Mouse (Mus musculus) thymus, adult 2 months (tissue): Measurements from ENCODE around the gene Usp49. TPM values are rescaled to one million over a fixed set of nuclear protein-coding genes. Genes with fewer than 3 reads are reported as not detected.

Source experiments
- DNase-seq: peaks from one replicate; pipeline ENCODE4 v3.0.0; 2021
- H3K27ac ChIP-seq: fragments of 200-500 bp; 2 replicates; pipeline ENCODE4 v1.5.1; 2012; ENCODE audit warnings: low read length, control low read depth; ENCODE audit not compliant: control insufficient read depth, insufficient read depth
- H3K27me3 ChIP-seq: fragments of 200-500 bp; 2 replicates; pipeline ENCODE4 v1.6.1; 2012; ENCODE audit warnings: mild to moderate bottlenecking, low read length, moderate library complexity, mixed read lengths; ENCODE audit not compliant: control insufficient read depth, insufficient read depth
- H3K36me3 ChIP-seq: fragments of 200-500 bp; 2 replicates; pipeline ENCODE4 v1.6.1; 2012; ENCODE audit warnings: mild to moderate bottlenecking, low read length, moderate library complexity; ENCODE audit not compliant: control insufficient read depth, insufficient read depth
- H3K4me1 ChIP-seq: fragments of 200-500 bp; replicated peaks from 2 replicates; pipeline ENCODE4 v1.6.1; 2012; ENCODE audit warnings: low read length; ENCODE audit not compliant: control insufficient read depth, insufficient read depth
- H3K4me3 ChIP-seq: fragments of 200-500 bp; 2 replicates; pipeline ENCODE4 v1.5.1; 2012; ENCODE audit warnings: mild to moderate bottlenecking, low read length, control low read depth, moderate library complexity; ENCODE audit not compliant: control insufficient read depth, insufficient read depth
- CTCF ChIP-seq: fragments of 200-500 bp; IDR thresholded peaks from 2 replicates; pipeline ENCODE4 v1.5.1; 2012; ENCODE audit warnings: mild to moderate bottlenecking, control low read depth, low read length, moderate library complexity, borderline replicate concordance; ENCODE audit not compliant: control insufficient read depth, poor library complexity, insufficient read depth; ENCODE audit errors: extremely low read depth
- POLR2A ChIP-seq: fragments of 200-500 bp; IDR thresholded peaks from 2 replicates; pipeline ENCODE4 v1.6.1; 2012; ENCODE audit warnings: mild to moderate bottlenecking, low read length, control low read depth, moderate library complexity; ENCODE audit not compliant: control insufficient read depth, poor library complexity, insufficient read depth; ENCODE audit errors: extremely low read depth
- WGBS: fragments of 180-500 bp; shearing (Covaris S2); methylation state at CpG from one replicate; pipeline ENCODE4 v1.1.7; 2018; 5-methylcytosine and 5-hydroxymethylcytosine counted together
- polyA plus RNA-seq: library from polyadenylated mRNA; depleted of rRNA; stranded (reverse); fragments of >200 nt; gene quantifications from 2 replicates; pipeline ENCODE4 v1.2.3, GENCODE M21; 2012; rRNA removed

The Usp49 gene
- polyA plus RNA-seq, 1 experiment = 12.5 TPM

DNA sequence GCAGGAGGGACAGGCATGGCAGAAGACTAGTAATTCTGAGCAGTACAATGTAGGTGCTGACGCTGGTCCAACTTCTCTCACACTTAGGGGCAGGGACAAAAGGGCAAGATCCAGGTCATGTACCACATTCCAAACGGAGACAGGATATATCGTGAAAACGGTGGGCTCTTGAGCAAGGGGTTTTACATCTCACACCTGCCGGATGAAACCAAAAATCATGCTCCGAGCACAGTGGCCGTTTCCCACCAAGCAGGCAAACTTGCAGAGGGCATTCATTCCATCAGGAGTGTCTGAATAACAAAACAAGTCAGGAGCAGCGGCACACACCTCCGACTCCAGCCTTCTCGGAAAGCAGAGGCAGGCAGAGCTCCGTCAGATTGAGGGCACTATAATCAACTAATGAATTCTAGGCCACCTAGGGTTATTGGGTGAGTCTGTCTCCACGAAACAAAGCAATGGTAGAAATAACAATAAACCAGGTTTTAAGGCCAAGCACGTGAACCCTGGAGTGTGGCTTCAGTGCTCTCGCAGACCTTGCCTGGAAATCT lies 105.1 kb downstream of the Usp49 start:
- no peak overlapping the region for H3K4me3 ChIP-seq
- 94% methylated on average over 14 of the region's 14 CpGs for WGBS
- DNase-seq = no peak
- H3K27ac ChIP-seq = no peak overlapping the region
- no peaks in the 10 kb centered on the region; the same call in 1 of the 2 replicates for H3K27me3 ChIP-seq
- H3K36me3 ChIP-seq = no peaks in the 10 kb centered on the region
- TF ChIP-seq POLR2A (no peak), CTCF (no peak)
- H3K4me1 ChIP-seq = peaks cover 21% of the 10 kb centered on the region

Other genes starting within 250 kb of the Usp49 start
- gene Guca1b, start 245.3 kb upstream of the Usp49 start, polyA plus RNA-seq = 1.6 and 3.1 TPM in 2 replicates
- 0.41 and 1.2 TPM in 2 replicates for gene Guca1a, start 230.1 kb upstream of the Usp49 start, polyA plus RNA-seq
- 1.0 and 1.6 TPM in 2 replicates for gene AI661453, start 194.1 kb upstream of the Usp49 start, polyA plus RNA-seq
- gene 1700001C19Rik, start 193.3 kb upstream of the Usp49 start, polyA plus RNA-seq = 0.11 and 0.26 TPM in 2 replicates
- 68.2 and 74.3 TPM in 2 replicates for gene Taf8, start 128.4 kb upstream of the Usp49 start, polyA plus RNA-seq
- 1,622 and 2,069 TPM in 2 replicates for gene Ccnd3, start 125.6 kb upstream of the Usp49 start, polyA plus RNA-seq
- gene Bysl, start 19.2 kb upstream of the Usp49 start, polyA plus RNA-seq = 14.2 and 16.9 TPM in 2 replicates
- 46.1 and 56.4 TPM in 2 replicates for gene Med20, start 19.1 kb upstream of the Usp49 start, polyA plus RNA-seq
- 2.8 and 4.5 TPM in 2 replicates for gene Gm20517, start 19.1 kb upstream of the Usp49 start, polyA plus RNA-seq
- gene Tomm6, start 57.7 kb downstream of the Usp49 start, polyA plus RNA-seq = 90.5 and 107 TPM in 2 replicates
- 7.0 and 7.1 TPM in 2 replicates for gene Frs3, start 58.3 kb downstream of the Usp49 start, polyA plus RNA-seq
- gene Gm21981, start 63.8 kb downstream of the Usp49 start, polyA plus RNA-seq = 1.0 and 1.4 TPM in 2 replicates
- gene Prickle4, start 64.0 kb downstream of the Usp49 start, polyA plus RNA-seq = 4.0 and 5.5 TPM in 2 replicates
- 4.4 and 6.0 TPM in 2 replicates for gene Pgc, start 96.2 kb downstream of the Usp49 start, polyA plus RNA-seq
- gene Tfeb, start 106.3 kb downstream of the Usp49 start, polyA plus RNA-seq = 25.3 and 25.5 TPM in 2 replicates
- gene Mdfi, start 204.0 kb downstream of the Usp49 start, polyA plus RNA-seq = 18.9 and 19.8 TPM in 2 replicates